Mouse (Mus musculus) ovary, adult 2 months (tissue): Measurements from ENCODE around the gene Coa3. TPM values are rescaled to one million over a fixed set of nuclear protein-coding genes. Genes with fewer than 3 reads are reported as not detected.

Experiments used
- polyA plus RNA-seq: library from polyadenylated mRNA; depleted of rRNA; stranded (reverse); fragments of >200 nt; gene quantifications from 2 replicates; pipeline ENCODE4 v1.2.3, GENCODE M21; 2012; rRNA removed

Gene Coa3
- polyA plus RNA-seq, result 236 and 502 TPM in 2 replicates

GRCm38 (mm10) chr11:101278223-101279192 lies at the start of gene Coa3, which contains the start of gene Cntd1:
Gene Coa3 (minus strand): TSS chr11:101279114.
Gene Cntd1 (plus strand): TSS chr11:101279012.

DNA sequence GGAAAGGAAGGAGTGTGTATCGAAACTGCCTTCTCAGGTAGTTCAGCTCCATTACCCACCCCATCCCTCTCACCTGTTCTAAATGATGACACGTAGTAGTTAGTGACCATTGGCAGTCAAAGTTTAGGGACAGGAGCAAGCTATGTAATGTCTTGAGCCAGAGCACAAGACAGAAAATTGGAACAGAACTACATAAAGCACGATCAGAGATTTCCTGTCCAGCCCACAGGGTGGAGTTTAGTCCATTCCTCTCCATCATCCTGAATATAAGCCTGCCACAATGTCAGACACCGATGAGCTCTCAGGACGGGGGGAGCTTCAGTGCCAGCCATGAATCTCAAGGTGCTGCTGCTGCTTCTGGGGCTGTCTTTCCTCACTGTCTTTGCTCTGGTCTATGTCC lies 45.8 kb upstream of the Coa3 start, which contains the start of gene Aoc2:
Aoc2 (plus strand) TSS at position 301 of the 400 bp plus-strand sequence.

DNA sequence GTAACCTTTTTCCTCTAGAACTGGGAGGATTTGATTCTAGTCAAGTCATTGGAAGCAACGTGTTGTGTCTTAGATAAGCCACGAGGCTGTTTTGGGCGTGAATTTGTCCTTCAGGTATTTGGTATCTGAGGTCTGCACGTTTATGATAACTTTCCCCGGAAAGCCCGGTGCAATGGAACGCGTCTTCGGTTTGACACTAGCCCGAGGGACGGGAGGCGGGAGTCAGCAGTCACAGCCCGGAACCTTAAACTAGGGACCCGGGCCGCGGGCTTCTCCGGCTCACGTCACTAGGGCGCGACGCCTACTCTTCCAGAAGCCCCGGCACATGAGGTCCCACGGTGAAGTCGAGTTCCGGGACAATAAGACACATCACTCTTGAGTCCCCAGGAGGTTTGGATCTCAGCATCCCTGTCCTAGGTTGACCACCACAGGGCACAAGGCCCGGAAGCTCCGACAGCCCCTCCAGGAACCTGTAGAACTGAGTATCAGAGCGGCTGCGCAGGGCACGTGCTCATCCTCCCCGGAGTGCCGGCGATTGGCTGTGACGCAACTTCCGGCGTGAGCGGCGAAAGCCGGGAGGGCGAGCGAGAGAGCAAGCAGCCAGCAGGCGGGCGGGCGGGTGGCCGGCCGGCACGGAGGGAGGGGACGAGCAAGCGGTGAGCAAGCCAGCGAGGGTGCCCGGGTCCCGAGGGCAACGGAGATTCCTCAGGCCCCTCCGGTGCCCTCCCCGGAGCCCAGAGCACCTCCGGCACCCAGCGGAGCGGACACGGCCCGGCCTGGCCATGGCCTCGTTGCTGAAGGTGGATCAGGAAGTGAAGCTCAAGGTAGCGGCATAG lies 37.0 kb upstream of the Coa3 start, which contains the start of gene Psme3:
Psme3 (plus strand) TSS at position 549 of the 836 bp plus-strand sequence.

DNA sequence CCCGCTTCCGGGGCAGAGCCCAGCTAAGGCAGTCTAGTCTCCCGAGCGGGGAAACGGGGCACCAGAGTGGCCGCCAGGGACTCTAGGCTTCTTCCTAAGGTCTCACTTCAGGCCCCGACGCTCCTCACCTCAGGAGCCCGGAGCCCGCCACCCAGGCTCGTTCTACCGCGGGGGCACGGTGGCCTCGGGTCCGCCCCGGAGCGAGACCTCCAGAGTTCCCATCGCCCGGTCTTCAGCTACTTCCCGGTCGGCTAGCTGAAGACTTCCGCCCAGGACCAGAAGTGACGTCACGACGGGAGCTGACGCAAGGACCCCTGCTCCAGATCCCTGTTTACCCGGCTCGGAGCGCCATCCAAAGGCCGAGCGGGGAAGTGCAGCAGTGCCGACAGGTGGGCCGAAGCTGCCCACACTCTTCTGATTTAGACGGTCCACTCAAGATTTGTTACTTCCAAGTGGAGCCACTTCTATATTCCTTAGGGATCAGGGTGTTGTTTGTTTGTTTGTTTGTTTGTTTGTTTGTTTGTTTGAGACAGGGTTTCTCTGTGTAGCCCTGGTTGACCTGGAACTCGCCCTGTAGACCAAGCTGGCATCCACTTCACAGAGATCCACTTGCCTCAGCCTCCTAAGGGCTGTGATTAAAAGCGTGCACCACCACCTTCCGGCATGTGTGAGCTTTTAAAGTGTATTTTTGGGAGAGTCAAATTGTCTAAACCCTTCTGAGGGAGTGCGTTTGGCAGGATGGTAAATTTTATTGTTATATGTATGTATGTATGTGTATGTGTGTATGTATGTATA lies 23.3 kb upstream of the Coa3 start, which contains the start of gene Becn1:
Becn1 (minus strand) TSS at position 283 of the 795 bp plus-strand sequence.

GRCm38 (mm10) chr11:101259948-101260825 lies 18.7 kb downstream of the Coa3 start, which contains the start of gene Wnk4:
Gene Wnk4 (plus strand): TSS chr11:101260567.

DNA sequence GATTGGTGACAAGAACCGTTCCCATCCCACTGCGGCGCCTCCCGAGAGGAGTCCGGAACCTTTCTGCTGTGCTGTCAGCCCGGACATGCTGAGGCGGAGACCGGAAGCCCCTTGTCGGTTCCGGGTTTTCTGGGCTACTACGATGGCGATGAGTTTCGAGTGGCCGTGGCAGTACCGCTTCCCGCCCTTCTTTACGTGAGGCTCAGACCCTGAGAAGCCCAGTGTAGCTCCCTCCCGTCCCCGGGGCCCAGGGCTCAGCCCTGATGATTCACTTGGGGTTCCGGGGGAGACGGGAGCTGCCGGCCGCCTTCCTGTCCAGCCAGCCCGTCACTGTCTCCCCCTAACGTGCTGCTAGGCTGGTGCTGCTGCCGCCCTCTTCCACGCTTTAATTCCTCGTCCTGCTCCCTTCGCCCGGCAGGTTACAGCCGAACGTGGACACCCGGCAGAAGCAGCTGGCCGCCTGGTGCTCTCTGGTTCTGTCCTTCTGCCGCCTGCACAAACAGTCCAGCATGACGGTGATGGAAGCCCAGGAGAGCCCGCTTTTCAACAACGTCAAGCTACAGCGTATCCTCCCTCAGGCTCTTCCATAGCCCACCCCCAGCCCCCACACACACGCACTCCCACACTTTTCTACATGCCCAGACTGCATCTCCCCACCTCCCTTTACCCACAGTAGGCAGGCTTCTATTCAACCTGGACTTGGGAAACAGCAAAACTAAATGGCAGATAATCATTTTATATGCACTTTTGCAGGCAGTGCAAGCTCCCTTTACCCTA lies 25.1 kb downstream of the Coa3 start, which contains the start of gene Vps25:
Vps25 (plus strand) TSS at position 95 of the 777 bp plus-strand sequence.

GRCm38 (mm10) chr11:101245855-101246701 lies 32.8 kb downstream of the Coa3 start, which contains the start of gene Ramp2:
Gene Ramp2 (plus strand): TSS chr11:101246028.

Other genes starting within 250 kb of the Coa3 start
- 124 and 125 TPM in 2 replicates for gene Naglu, start 209.1 kb downstream of the Coa3 start, polyA plus RNA-seq
- 267 and 378 TPM in 2 replicates for gene Hsd17b1, start 200.7 kb downstream of the Coa3 start, polyA plus RNA-seq
- 122 and 140 TPM in 2 replicates for gene Coasy, start 196.5 kb downstream of the Coa3 start, polyA plus RNA-seq
- gene Mlx, start 191.8 kb downstream of the Coa3 start, polyA plus RNA-seq, result 23.9 and 36.2 TPM in 2 replicates
- 1.7 and 2.1 TPM in 2 replicates for gene Psmc3ip, start 183.7 kb downstream of the Coa3 start, polyA plus RNA-seq
- 59.4 and 75.1 TPM in 2 replicates for gene Retreg3, start 159.2 kb downstream of the Coa3 start, polyA plus RNA-seq
- 11.5 and 16.8 TPM in 2 replicates for gene Tubg1, start 159.2 kb downstream of the Coa3 start, polyA plus RNA-seq
- gene Tubg2, start 123.2 kb downstream of the Coa3 start, polyA plus RNA-seq, result 8.2 and 11.3 TPM in 2 replicates
- gene Cntnap1, start 108.6 kb downstream of the Coa3 start, polyA plus RNA-seq, result 12.6 and 13.4 TPM in 2 replicates
- 89.1 and 109 TPM in 2 replicates for gene Plekhh3, start 107.8 kb downstream of the Coa3 start, polyA plus RNA-seq
- gene Ccr10, start 103.7 kb downstream of the Coa3 start, polyA plus RNA-seq, result 0.78 and 0.87 TPM in 2 replicates
- 33.7 and 37.5 TPM in 2 replicates for gene Ezh1, start 52.7 kb downstream of the Coa3 start, polyA plus RNA-seq
- 128 and 138 TPM in 2 replicates for gene Ramp2, start 33.1 kb downstream of the Coa3 start, polyA plus RNA-seq
- gene Vps25, start 25.4 kb downstream of the Coa3 start, polyA plus RNA-seq, result 49.4 and 63.9 TPM in 2 replicates
- 11.7 and 13.1 TPM in 2 replicates for gene Wnk4, start 18.5 kb downstream of the Coa3 start, polyA plus RNA-seq
- gene Cntd1, start 102 bp downstream of the Coa3 start, polyA plus RNA-seq, result 0.13 and 0.33 TPM in 2 replicates
- gene Becn1, start 23.2 kb upstream of the Coa3 start, polyA plus RNA-seq, result 129 and 200 TPM in 2 replicates
- gene Psme3, start 37.1 kb upstream of the Coa3 start, polyA plus RNA-seq, result 45.8 and 60.3 TPM in 2 replicates
- 9.2 and 10.4 TPM in 2 replicates for gene Aoc2, start 45.9 kb upstream of the Coa3 start, polyA plus RNA-seq
- gene Aoc3, start 51.5 kb upstream of the Coa3 start, polyA plus RNA-seq, result 104 and 107 TPM in 2 replicates
- gene G6pc, start 88.4 kb upstream of the Coa3 start, polyA plus RNA-seq, result 0.10 and 0.18 TPM in 2 replicates
- 29.9 and 36.8 TPM in 2 replicates for gene Aarsd1, start 138.5 kb upstream of the Coa3 start, polyA plus RNA-seq
- 0.37 and 0.47 TPM in 2 replicates for gene Gm27029, start 145.7 kb upstream of the Coa3 start, polyA plus RNA-seq
- 29.4 TPM in 2 replicates for gene Rundc1, start 146.0 kb upstream of the Coa3 start, polyA plus RNA-seq
- 3.0 and 3.7 TPM in 2 replicates for gene Ptges3l, start 146.2 kb upstream of the Coa3 start, polyA plus RNA-seq
- gene Rpl27, start 163.2 kb upstream of the Coa3 start, polyA plus RNA-seq, result 502 and 570 TPM in 2 replicates
- 34.0 and 41.4 TPM in 2 replicates for gene Ifi35, start 169.3 kb upstream of the Coa3 start, polyA plus RNA-seq
- 51.3 and 74.9 TPM in 2 replicates for gene Rnd2, start 185.9 kb upstream of the Coa3 start, polyA plus RNA-seq
- gene Vat1, start 187.1 kb upstream of the Coa3 start, polyA plus RNA-seq, result 177 and 199 TPM in 2 replicates